ENCODE assay signal across 8 mouse cellular contexts in the genomic region with DNA sequence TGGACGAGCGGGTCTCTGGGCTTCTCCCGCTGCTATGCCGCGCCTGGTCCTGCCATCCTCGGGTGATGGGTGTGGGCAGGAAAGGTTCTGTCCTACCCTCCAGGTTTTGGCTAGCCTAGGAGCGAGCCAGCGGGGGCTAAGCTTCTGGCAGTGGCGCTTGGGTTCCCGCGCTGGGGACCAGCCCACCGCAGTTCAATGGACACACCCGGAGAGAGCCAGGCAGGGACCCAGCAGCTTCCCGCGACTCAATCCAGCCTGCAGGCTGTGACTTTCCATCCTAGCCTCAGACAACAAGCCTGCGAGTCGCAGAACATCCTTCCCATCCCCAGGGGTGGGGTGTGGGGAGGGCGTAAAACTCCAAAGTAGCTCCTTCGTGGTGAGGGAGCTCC. TPM values are rescaled to one million over a fixed set of nuclear protein-coding genes. Genes with fewer than 3 reads are reported as not detected.
DNase-seq lines count a peak whose midpoint lies in the region; ATAC-seq and TF ChIP-seq lines count a peak whose summit lies in the region.

No protein-coding gene starts in this region.

- H3K27ac ChIP-seq in bone marrow, adult 2 months (ENCODE audit: control insufficient read depth, insufficient read depth, low read depth, low read length, poor library complexity): 0 out of 2 replicates have a peak overlapping the region, but pooled peaks have one; percentile 9
- no peak overlapping the region; the same call in 1 of the 2 replicates for H3K27ac ChIP-seq in lung, embryonic 14.5 days (ENCODE audit: low read depth)

- no peak for TF ChIP-seq CTCF in bone marrow, adult 2 months (IDR thresholded peaks at IDR 0.05; ENCODE audit: control insufficient read depth, insufficient read depth, low read length)
- TF ChIP-seq CTCF in lung, embryonic 14.5 days (IDR thresholded peaks at IDR 0.05; ENCODE audit: low read depth): no peak

- H3K4me2 ChIP-seq in lung, embryonic 14.5 days: peak overlapping the region; percentile 93

- WGBS in bone marrow, adult 2 months: under 1% methylated on average over 19 of the region's 19 CpGs
- WGBS in lung, embryonic 14.5 days: 1% methylated on average over 19 of the region's 19 CpGs

- TF ChIP-seq POLR2A in bone marrow, adult 2 months (IDR thresholded peaks at IDR 0.05; ENCODE audit: borderline replicate concordance, control insufficient read depth, low read depth, low read length): no peak

- no peaks in the 10 kb centered on the region for H3K9me3 ChIP-seq in lung, embryonic 14.5 days (ENCODE audit: low read depth, low read length)

- H3K4me1 ChIP-seq in bone marrow, adult 2 months (ENCODE audit: control insufficient read depth, insufficient read depth, low read length): no peaks in the 10 kb centered on the region
- no peaks in the 10 kb centered on the region for H3K4me1 ChIP-seq in lung, embryonic 14.5 days (ENCODE audit: insufficient read depth)

- peak; percentile 30; the same call in 1 of the 2 replicates for ATAC-seq in lung, embryonic 14.5 days (ENCODE audit: insufficient read depth)

- H3K27me3 ChIP-seq in lung, embryonic 14.5 days (ENCODE audit: insufficient read depth, low read length): no peaks in the 10 kb centered on the region

- peak overlapping the region; percentile 69 for H3K4me3 ChIP-seq in bone marrow, adult 2 months (replicated peaks; ENCODE audit: control insufficient read depth, low read depth, low read length)
- H3K4me3 ChIP-seq in lung, embryonic 14.5 days (ENCODE audit: low read depth, low read length): peak overlapping the region; percentile 66

- no peaks in the 10 kb centered on the region for H3K36me3 ChIP-seq in lung, embryonic 14.5 days (ENCODE audit: insufficient read depth)

- DNase-seq in cerebellum, postnatal 25 days: peak; percentile 23 to 25
- DNase-seq in cerebellum, adult 18-20 months: no peak
- peak; percentile 24 to 29 for DNase-seq in frontal cortex, postnatal 25 days (ENCODE audit: low spot score in 2 of 2)
- DNase-seq in kidney, postnatal 4 days: peak; percentile 21 to 30
- DNase-seq in lung, embryonic 14.5 days: peak; percentile 54
- peak; percentile 44 for DNase-seq in retina, embryonic 14.5 days (ENCODE audit: low spot score)
- peak; percentile 49 for DNase-seq in thymus, postnatal 4 days

- peak overlapping the region; percentile 67 for H3K9ac ChIP-seq in lung, embryonic 14.5 days

RNA-seq across cellular contexts. Expression of gene Kcnq5, which starts 0.3 kb away (rescaled TPM):
- 0.14 and 5.0 TPM in 2 replicates for polyA plus RNA-seq in bone marrow, adult 2 months (2011; ENCODE audit: insufficient read depth, insufficient read length, low replicate concordance, missing spikeins)
- polyA plus RNA-seq in lung, embryonic 14.5 days (2014; fragmentation: Nextera tagmentation; extraction: Ambion mirVana): 2.0 and 3.1 TPM in 2 replicates

Comparison
In these comparisons a context has a peak if more than half of its experiments do, and no peak if none do; other contexts are left out.
1. DNase-seq: peak in cerebellum, postnatal 25 days (2 of 2), frontal cortex, postnatal 25 days (2 of 2), kidney, postnatal 4 days (2 of 2), lung, embryonic 14.5 days (single experiment), retina, embryonic 14.5 days (single experiment) and thymus, postnatal 4 days (single experiment); none in cerebellum, adult 18-20 months (0 of 2).